Mouse (Mus musculus) hematopoietic stem cell, adult 5-6 weeks (primary cell): ENCODE measurements at regions not wholly inside any gene's neighbourhood (a gene's known extent, or its start where the extent isn't known, plus 50 kb on each side); places are given as distances from the start of the nearest gene placed in this dataset.

Experiments used
- ATAC-seq, 2 experiments: fragments of 125-278 bp in 1 of 2; replicated peaks in 1 of 2; 2 replicates each; pipeline ENCODE4 v1.8.0; 2016 to 2017; ENCODE audit warnings: inconsistent platforms in 2 of 2, mild to moderate bottlenecking in 2 of 2, moderate number of reproducible peaks in 2 of 2, low read depth in 1 of 2, moderate TSS enrichment in 1 of 2; ENCODE audit not compliant: low FRiP score in 2 of 2, poor library complexity in 2 of 2, severe bottlenecking in 2 of 2, insufficient read depth in 1 of 2, low TSS enrichment in 1 of 2

DNA sequence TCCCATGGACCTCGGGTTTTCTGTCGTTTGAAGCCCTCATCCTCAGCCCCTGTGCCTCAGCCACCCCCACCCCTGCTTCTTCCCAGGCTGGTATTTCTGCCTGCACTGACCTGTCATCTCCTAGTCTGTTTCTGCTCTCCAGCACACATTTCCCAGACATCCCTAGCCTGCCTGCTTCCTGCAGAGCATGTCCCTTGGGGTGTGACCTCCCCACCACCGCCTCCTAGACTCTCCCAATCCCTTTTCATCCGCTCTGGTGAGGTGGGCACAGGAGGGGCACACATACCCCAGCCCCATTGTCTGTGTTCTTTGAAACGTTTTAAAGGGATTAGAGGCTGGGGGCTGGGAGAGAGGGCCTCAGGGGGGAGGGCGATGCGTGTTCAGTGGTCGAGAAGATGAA, 86.6 kb upstream of the Unc5b start:
- no peak for ATAC-seq

DNA sequence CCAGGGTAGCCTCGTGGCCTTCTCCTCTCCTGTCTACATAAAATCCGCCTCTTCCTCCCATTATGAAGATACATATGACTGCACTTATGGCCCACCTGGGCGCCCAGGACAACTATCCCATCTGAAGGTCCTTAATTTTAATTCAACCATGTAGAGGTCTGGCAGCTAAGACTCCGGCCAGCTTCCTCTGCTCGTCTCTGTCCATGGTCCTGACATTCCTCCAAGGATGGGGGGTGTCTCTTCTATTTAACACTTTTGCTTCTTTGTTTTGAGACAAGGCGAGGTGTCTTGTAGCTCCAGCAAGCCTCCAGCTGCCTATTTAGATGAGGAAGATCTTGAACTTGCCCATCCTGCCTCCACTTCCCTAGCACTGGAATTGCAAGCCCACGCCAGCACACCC, 83.0 kb upstream of the Unc5b start:
- ATAC-seq = no peak

DNA sequence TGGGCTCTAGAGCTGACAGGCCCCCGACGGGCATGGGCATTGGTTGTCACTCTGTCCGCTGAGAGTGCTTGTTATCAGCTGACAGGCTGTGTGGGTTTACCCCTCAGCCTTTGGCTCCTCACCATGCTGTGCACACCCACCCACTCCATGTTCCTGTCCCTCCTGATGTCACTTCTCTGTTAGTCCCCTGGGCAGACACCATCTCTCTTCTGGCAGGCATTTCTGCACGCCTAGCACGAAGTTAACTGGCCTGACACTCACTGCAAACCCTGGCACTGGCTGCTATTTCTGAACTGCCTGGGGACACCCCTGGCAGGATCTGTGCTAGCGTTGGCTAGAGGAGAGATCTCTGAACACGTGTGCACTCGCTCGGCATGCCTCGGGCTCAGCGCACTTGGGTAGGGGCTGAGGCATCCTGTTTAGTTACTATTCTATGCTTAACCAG, 82.1 kb upstream of the Unc5b start:
- no peak for ATAC-seq

DNA sequence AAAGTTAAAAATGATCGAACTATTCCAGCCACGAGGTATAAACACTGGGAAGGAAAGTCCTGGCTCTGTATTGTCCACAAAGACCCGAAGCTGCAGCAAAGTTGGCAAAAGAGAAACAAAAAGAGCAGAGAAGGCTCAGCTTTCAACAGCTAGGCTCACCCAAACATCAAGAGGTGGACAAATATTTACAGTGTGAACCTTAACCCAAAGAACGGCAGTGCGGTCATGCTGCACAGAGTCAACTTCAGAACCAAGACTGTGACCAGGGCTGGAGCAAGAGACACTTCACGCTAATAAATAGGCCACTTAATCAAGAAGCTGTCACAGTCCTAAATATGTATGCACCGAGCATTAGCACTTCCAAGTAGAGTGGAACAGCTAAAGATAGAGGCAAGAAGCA, 73.0 kb upstream of the Unc5b start:
- no peak for ATAC-seq

DNA sequence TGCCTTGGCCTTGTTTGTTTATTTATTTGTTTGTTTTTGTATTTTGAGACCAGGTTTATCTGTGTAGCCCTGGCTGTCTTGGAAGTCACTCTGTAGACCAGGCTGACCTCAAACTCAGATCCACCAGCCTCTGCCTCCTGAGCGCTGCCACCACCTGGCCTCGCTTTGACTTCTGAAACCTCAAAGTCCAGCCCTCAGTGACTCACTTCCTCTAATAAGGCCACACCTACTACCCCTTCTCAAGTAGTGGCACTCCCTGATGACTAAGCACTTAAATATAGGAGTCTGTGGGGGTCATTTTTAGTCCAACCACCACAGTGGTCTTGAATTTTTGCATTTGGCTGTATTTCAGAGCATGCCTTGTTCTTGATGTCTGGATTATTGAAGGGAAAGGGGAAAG, 69.6 kb upstream of the Unc5b start:
- no peak for ATAC-seq

DNA sequence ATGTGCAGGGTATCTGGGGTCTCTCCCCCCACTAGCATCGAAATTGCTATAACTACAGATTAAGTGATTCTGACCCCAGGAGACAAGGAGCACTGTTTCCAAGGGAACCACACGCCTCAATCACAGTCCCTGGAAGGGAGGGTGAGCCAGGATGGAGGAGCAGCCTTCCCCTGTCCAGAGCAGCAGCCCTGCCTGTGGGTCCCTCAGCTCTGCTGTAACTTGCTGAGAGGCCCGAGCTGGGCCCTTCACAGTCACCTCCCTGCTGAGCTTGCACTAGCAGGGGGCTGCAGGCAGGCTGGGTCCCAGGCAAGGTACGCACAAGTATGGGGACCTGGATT, 62.4 kb upstream of the Unc5b start:
- ATAC-seq = no peak

DNA sequence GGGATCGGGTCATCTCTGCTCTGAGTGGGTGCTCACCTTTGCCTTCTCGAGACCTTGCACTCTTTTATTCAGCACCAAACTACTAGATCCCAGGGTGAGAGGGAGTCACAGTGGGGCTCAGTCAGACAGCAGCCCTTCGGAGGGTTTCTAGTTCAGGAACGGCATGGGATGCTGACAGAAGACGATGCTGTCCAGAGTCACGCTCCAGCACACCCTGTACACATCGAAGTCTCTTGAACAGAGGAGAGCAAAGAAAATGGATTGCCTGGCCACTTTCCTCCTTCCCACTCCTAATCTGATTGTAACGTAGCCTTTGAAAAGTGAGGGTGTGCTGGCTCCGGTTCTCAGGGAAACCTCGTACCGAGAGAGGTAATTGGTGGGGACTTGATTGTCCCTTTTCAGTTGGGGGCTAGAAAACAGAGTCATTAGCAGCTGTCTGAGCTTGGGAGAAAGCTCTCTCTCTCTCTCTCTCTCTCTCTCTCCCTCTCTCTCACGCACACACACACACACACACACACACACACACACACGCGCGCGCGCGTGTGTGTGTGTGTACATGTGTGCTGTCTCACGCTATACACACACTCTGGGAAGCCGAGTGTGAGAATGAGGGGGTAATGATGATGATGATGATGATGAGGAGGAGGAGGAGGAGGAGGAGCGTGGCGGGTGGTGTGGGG, 61.9 kb upstream of the Unc5b start:
- ATAC-seq = no peak

DNA sequence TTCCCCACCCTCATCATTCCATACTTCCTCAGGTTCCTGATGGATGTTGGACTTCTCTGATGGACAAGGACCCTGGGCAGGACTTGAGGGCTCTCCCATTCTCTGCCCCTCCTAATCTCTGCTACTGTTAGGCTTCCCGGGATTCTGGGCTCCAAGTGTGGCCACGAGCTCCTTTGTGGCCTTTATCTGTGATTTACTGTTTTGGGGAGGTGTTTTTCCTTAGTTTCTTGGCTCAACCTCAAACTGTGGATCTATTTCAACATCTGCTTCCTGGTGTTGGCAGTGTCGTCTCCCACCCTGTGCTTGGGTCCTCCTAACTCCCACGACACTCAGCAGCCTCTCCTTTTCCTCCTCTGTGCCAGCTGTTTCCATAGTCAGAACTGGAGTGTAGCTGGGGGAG, 61.3 kb upstream of the Unc5b start:
- no peak for ATAC-seq

DNA sequence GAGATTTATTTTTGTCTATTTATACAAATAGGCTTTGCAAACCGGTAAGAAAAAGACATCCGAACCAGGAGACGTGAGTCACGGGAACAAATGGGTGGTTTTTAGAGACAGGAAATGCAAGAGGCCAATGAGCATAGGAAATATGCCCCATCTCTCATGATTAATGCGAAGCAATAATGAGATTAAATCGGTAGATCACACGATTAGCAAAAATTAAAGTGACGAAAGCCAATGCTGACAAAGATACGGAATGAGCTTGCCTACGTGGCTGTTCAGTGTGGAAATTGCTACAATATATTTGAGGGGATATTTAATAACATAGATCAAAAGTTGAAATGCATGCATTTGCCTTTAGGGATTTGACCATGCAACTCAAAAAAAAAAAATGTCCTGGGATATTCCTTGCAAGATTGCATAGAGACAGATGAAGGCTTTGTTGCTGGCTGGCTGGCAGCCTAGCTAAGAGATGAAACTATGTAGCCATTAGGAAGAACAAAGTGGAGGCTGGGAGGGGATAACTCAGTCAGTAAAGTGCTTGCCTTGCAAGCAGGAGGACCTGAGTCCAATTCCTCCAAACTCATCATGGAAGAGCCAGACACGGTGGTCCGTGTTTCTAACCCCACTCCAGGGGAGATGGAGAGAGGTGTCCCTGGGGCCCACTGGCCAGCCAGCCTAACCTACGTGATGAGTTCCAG, 60.2 kb upstream of the Unc5b start:
- ATAC-seq = no peak

DNA sequence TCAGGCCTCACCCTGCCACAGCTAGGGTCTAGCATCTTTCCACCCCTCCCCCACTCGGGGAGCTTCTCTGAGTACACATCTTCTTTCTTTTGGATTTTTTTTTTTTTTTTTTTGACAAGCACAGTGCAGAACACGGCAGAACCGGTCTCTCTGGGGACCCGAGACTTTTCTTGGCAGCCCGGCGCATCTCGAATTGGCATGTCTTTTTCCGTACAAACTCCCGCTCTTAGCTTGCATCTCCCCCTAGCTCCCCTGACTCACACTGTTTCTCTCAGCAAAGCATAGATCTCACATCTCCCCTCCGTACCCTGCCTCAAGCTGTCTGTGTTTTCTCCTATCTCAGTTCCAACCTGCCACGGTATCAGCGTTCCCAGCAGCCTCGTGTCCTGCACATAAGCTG, 58.4 kb upstream of the Unc5b start:
- ATAC-seq = no peak

DNA sequence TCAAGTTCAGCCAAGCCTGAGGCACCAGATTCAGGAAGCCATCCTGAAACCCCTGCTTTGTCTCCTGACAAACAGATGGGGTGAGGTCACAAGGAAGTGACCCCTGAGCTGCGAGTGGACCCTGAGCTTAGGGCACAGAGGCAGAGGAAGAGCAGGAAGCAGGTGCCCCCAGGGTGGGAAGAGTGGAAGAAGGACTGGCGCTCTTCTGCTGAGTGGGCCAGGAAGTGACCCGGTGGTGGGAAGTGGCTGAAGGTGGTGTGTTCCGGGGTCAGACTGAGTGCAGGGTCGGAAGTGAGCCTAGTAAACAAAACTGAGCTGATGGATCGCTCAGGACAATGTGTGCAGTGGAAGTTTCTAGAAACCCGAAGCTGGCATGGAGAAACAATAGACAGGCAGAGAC, 57.2 kb upstream of the Unc5b start:
- no peak for ATAC-seq

DNA sequence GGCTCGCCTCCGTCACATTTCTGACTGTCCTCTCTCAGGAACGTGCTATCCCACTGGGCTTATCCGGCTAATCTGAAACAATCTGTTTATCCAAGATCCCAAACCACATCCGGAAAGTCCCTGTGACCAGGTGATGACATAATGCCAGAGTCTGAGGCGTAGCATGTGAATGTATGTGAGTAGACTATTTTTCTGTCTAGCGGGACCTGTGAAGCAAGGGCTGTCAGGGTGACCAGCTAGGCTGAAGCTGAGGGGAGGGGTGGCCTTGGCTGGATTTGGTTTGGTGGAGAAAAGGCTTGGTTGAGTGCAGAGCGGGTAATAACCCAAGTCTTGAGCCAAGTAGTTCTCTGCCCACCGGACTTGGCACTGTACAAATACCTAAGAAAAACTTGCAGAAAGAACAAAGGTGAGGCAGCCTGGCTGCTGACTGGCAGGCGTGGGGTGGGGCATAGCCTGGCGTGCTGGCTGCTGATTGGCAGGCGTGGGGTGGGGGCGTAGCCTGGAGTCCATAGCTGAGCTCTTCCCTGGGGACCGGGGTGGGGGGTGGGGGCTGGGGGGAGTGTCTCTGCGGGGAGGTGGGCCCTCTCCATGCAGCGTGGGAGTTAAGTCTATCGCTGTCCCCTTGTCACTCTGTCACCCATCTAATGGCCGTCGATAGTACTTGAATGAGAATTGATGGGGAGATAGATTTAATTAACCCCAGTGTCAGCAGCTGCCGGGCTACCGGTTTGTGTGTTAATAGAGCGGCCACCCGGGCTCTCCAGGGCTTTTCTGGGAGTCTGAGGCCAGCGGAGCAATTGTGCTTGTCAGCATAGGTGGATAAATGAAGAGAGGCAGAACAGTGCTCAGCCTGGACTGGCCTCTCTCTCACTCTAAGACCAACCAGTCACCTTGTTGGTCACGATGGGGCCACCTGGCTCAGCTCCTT, 54.2 kb upstream of the Unc5b start:
- ATAC-seq = no peak

DNA sequence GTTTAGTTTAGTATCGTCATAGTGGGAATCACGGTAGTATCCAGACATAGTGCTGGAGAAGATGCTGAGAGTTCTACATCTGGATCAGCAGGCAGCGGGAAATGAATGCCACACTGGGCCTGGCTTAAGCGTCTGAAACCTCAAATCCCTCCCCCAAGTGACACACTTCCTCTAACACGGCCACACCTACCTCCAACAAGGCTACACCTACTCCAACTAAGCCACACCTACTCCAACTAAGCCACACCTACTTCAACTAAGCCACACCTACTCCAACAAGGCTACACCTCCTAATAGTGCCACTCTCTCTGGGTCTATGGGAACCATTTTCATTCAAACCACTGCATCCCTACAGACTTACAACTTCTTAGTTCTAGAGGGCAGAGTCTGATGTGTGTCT, 53.4 kb upstream of the Unc5b start:
- no peak for ATAC-seq
